Comparison of ENCODE assay signal across 11 mouse cellular contexts in the genomic region with DNA sequence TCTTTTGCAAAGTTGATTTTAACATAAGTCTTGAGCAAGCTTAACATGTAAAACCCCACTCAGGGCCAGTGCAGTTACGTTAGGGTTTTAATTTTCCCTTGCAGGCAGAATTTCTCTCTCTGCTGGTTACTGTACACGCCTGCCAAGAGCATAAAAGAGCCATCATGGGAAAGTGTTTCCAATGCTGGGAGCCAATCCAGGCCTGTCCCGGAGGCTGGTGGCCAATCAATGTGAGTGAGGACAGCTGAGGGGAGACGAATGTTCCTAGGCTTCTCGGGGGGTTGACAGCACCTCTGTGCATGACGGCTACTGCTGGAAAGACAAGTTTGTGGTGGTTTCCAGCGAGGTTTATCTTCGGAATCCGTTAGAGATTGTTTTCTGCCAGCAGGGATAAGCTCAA.
DNase-seq lines count a peak whose midpoint lies in the region; ATAC-seq lines count a peak whose summit lies in the region.
"Had no signal": no experiment of that assay in that cellular context is flagged by ENCODE, and none has a peak within 500 bp of the region (broad histone marks: within the 10 kb centered on the region; RNA-seq: fewer than 3 reads in every experiment).

No protein-coding gene starts in this region.

- WGBS in forebrain, embryonic 13.5 days, result 58% methylated on average over 9 of the region's 9 CpGs
- 76% methylated on average over 9 of the region's 9 CpGs for WGBS in forebrain, embryonic 11.5 days
- WGBS in midbrain, embryonic 15.5 days, result 50% methylated on average over 9 of the region's 9 CpGs
- WGBS in midbrain, embryonic 16.5 days, result 50% methylated on average over 9 of the region's 9 CpGs
- 19% methylated on average over 9 of the region's 9 CpGs for WGBS in heart, embryonic 10.5 days

- H3K36me3 ChIP-seq in forebrain, embryonic 13.5 days (ENCODE audit: poor library complexity, severe bottlenecking), result no peaks in the 10 kb centered on the region
- no peaks in the 10 kb centered on the region for H3K36me3 ChIP-seq in forebrain, embryonic 11.5 days (ENCODE audit: control insufficient read depth, insufficient read depth, low read length)
- H3K36me3 ChIP-seq in midbrain, embryonic 15.5 days (replicated peaks), result no peaks in the 10 kb centered on the region
- H3K36me3 ChIP-seq in midbrain, embryonic 16.5 days (ENCODE audit: control insufficient read depth, insufficient read depth, low read length), result no peaks in the 10 kb centered on the region
- H3K36me3 ChIP-seq in heart, embryonic 10.5 days, result no peaks in the 10 kb centered on the region
- H3K36me3 ChIP-seq: stomach, embryonic 15.5 days had no signal

- no peaks in the 10 kb centered on the region for H3K9me3 ChIP-seq in forebrain, embryonic 13.5 days (replicated peaks)
- H3K9me3 ChIP-seq in forebrain, embryonic 11.5 days (ENCODE audit: control insufficient read depth, low read length), result no peaks in the 10 kb centered on the region
- H3K9me3 ChIP-seq in midbrain, embryonic 15.5 days, result no peaks in the 10 kb centered on the region
- H3K9me3 ChIP-seq in midbrain, embryonic 16.5 days (replicated peaks; ENCODE audit: control insufficient read depth, low read length, poor library complexity, severe bottlenecking), result no peaks in the 10 kb centered on the region
- no peaks in the 10 kb centered on the region for H3K9me3 ChIP-seq in heart, embryonic 10.5 days
- H3K9me3 ChIP-seq: megakaryocyte, embryonic 14.5 days; stomach, embryonic 15.5 days had no signal

- no peak overlapping the region for H3K9ac ChIP-seq in forebrain, embryonic 13.5 days
- H3K9ac ChIP-seq in forebrain, embryonic 11.5 days (ENCODE audit: low read length), result no peak overlapping the region
- H3K9ac ChIP-seq in midbrain, embryonic 15.5 days, result no peak overlapping the region
- H3K9ac ChIP-seq in midbrain, embryonic 16.5 days (ENCODE audit: low read depth, low read length), result no peak overlapping the region
- H3K9ac ChIP-seq: stomach, embryonic 15.5 days had no signal

- no peaks in the 10 kb centered on the region for H3K27me3 ChIP-seq in forebrain, embryonic 13.5 days
- H3K27me3 ChIP-seq in forebrain, embryonic 11.5 days (ENCODE audit: control insufficient read depth, insufficient read depth, low read length), result no peaks in the 10 kb centered on the region
- no peaks in the 10 kb centered on the region for H3K27me3 ChIP-seq in midbrain, embryonic 15.5 days (replicated peaks)
- no peaks in the 10 kb centered on the region for H3K27me3 ChIP-seq in midbrain, embryonic 16.5 days (ENCODE audit: control insufficient read depth, insufficient read depth, low read depth, low read length)
- H3K27me3 ChIP-seq in heart, embryonic 10.5 days (ENCODE audit: insufficient read depth, poor library complexity, severe bottlenecking), result no peaks in the 10 kb centered on the region
- H3K27me3 ChIP-seq: stomach, embryonic 15.5 days had no signal

- no peak overlapping the region for H3K4me3 ChIP-seq in forebrain, embryonic 13.5 days
- no peak overlapping the region for H3K4me3 ChIP-seq in forebrain, embryonic 11.5 days (ENCODE audit: low read depth, low read length)
- H3K4me3 ChIP-seq in midbrain, embryonic 15.5 days, result no peak overlapping the region
- no peak overlapping the region for H3K4me3 ChIP-seq in midbrain, embryonic 16.5 days (ENCODE audit: low read depth, low read length)
- H3K4me3 ChIP-seq in heart, embryonic 10.5 days, result no peak overlapping the region; the same call in 1 of the 2 replicates

- no peak for DNase-seq in forebrain, embryonic 11.5 days (ENCODE audit: low spot score)
- peak; percentile 76 for DNase-seq in heart, embryonic 10.5 days (ENCODE audit: low spot score)
- DNase-seq in lung, postnatal 36 days, result peak; percentile 23
- DNase-seq in layer of hippocampus, adult 8-10 months (ENCODE audit: low spot score in 2 of 2), result no peak
- DNase-seq: adrenal gland, postnatal 25 days had no signal

- H3K27ac ChIP-seq in forebrain, embryonic 13.5 days, result no peak overlapping the region
- no peak overlapping the region for H3K27ac ChIP-seq in forebrain, embryonic 11.5 days (ENCODE audit: low read depth, low read length)
- H3K27ac ChIP-seq in midbrain, embryonic 15.5 days, result no peak overlapping the region
- H3K27ac ChIP-seq in midbrain, embryonic 16.5 days (ENCODE audit: low read length), result no peak overlapping the region
- H3K27ac ChIP-seq in heart, embryonic 10.5 days, result no peak overlapping the region

- no peak overlapping the region for H3K4me2 ChIP-seq in forebrain, embryonic 13.5 days
- no peak overlapping the region for H3K4me2 ChIP-seq in forebrain, embryonic 11.5 days (ENCODE audit: low read depth, low read length, severe bottlenecking)
- H3K4me2 ChIP-seq in midbrain, embryonic 15.5 days, result no peak overlapping the region
- no peak overlapping the region for H3K4me2 ChIP-seq in midbrain, embryonic 16.5 days (ENCODE audit: low read length)

- ATAC-seq in forebrain, embryonic 13.5 days, result peak; percentile 75
- ATAC-seq in forebrain, embryonic 11.5 days (replicated peaks; ENCODE audit: low FRiP score), result no peak
- ATAC-seq in midbrain, embryonic 15.5 days (replicated peaks), result 0 out of 2 replicates have a peak, but pooled peaks have one; percentile 17
- no peak for ATAC-seq in midbrain, embryonic 16.5 days
- ATAC-seq in erythroid progenitor cell, adult 5-6 weeks (replicated peaks; ENCODE audit: low FRiP score, poor library complexity, severe bottlenecking), result no peak

- peaks cover 16% of the 10 kb centered on the region for H3K4me1 ChIP-seq in forebrain, embryonic 13.5 days
- H3K4me1 ChIP-seq in forebrain, embryonic 11.5 days (replicated peaks; ENCODE audit: control insufficient read depth, insufficient read depth, low read length), result peaks cover 7% of the 10 kb centered on the region
- peaks cover 18% of the 10 kb centered on the region for H3K4me1 ChIP-seq in midbrain, embryonic 15.5 days
- peaks cover 8% of the 10 kb centered on the region; the same call in 1 of the 2 replicates for H3K4me1 ChIP-seq in midbrain, embryonic 16.5 days (ENCODE audit: control insufficient read depth, insufficient read depth, low read length)
- H3K4me1 ChIP-seq in heart, embryonic 10.5 days, result peaks cover 22% of the 10 kb centered on the region

Comparison
In these comparisons a context has a peak if more than half of its experiments do, and no peak if none do; other contexts are left out.
1. ATAC-seq: peak in forebrain, embryonic 13.5 days (single experiment) and midbrain, embryonic 15.5 days (single experiment); none in forebrain, embryonic 11.5 days (single experiment), midbrain, embryonic 16.5 days (single experiment) and erythroid progenitor cell, adult 5-6 weeks (single experiment).
2. DNase-seq: peak in heart, embryonic 10.5 days (single experiment) and lung, postnatal 36 days (single experiment); none in forebrain, embryonic 11.5 days (single experiment) and layer of hippocampus, adult 8-10 months (0 of 2).